Mouse (Mus musculus) embryo, embryonic 10 days (tissue): ENCODE results near the gene Agmo.
A peak's percentile ranks its signal among the peaks of the same experiment; 100 is the strongest.

ENCODE experiments used
- DNase-seq: peaks from one replicate; pipeline ENCODE4 v3.0.0-alpha.2; 2015; ENCODE audit warnings: low spot score

Agmo gene

DNA sequence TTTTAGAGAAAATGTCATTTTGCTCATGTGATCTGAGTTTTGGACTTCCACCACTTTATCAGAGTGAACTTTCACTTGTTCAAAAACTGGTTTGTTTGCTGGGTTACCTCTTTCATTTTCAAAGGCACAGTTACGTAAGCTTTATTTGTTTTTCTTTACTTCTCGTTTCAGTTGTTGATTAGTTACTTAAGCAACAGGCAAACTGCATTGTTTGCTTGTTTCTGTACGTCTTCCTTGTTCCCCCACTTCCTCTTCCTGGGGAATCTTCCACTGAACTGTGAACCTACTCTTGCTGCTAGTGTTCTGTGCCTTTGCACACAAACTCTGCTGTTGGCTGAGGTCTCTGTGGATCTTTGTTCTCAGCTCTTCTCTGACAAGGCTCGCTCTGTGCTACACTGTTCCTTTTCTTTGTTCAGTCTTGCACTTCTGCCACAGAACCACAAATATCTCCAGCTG is at the start of gene Agmo:
Gene Agmo (plus strand): TSS at position 76 of the 456 bp plus-strand sequence.
- no peak for DNase-seq

DNA sequence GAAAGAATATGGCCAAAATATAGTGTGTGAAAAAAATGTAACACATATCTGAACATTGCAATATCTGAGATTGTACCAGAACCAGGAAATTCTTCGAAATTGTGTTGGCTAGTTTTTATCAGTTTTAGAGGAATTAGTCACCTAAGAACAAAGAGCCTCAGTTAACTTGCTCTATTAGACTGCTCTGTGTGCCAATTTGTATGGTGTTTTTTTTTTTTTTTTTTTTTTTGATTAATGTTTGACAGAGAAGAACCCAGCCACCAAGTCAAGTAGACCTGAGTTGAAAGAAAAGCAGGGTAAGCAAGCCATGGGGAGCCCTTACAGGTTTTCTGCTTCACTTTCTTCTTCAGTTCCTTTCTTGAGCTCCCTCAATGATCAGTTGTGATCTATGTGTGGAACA is 10.3 kb upstream of the Agmo start:
- no peak for DNase-seq

DNA sequence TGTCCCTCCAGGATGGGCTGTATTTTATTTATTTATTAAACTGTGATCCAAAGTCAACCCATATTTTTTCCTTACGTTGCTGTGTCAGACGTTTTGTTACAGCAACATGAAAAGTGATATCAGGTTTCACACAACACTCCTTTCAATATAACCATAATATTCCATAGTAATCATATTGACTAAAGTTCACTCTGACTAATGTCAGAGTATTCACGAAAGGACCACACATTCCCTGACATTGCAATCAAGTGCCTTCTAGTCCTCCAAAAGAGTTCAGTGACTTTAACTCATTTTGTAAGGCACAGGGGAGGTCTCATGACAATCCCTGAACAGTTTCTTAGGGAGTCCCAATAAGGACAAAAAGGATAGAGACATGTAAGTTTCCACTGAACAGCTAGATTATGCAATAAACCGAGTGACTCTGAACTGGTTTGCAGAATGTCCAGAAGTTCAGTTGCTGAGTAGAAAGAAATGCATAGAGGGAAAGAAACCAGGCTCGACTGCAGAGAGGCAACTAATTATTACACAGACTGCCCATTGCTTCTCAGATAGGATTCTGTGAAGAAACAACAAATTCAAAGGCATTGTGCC is 371 bp upstream of the Agmo start:
- no peak for DNase-seq

DNA sequence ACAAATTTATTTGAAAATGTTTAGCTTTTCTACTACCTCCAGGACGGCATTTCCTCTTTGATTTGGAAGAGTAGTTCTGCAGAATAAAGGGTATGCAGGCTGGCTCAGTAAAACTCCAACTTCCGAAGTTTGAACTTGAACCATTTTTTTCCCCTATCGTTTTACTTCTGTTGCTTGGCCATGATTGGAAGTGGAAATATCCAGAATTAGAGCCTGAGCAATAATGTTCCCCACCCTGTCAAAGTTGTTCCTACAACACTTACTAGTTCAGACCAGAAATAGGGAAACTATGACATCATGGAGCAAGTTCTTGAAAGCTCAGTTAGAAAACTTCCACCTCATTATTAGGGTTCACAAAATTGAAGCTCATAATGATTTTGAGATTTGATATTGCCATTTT is 1.0 kb downstream of the Agmo start:
- DNase-seq: no peak

DNA sequence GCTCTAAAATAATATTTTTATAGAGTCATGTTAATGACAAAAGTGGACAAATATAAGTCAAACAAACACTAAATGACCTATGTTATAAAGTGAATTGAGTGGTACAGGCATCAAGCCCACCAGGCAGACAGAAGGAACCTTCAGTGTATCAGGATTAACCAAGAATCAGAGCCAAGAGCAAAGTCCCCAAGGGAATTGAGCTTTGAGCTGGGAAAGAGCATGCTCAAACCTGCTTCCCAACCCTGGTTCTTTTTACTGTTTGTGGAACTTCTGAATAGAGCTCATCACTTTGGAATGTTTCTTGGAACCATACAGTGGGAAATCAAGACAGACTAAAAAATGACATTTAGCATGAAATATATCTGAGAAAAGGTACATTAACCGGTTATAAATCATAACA is 3.4 kb downstream of the Agmo start:
- no peak for DNase-seq

DNA sequence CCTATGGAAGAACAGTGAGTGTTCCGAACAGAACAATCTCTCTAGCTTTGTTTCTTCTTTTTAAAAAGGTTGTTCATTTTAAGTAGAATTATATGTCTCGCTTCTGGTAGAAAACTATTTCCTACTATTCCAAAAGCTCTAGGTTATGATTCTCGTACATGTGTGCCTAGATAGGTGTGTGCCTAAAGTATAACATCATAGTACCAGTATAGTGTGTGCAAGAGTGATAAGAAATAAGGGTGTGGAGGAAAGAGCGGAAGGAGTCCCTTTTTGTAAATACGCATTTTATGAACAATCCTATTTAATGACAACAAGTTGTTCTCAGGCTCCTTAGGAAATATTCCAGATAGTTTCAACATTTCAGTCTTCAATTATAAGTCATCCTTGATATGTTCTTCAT is 10.2 kb downstream of the Agmo start:
- no peak for DNase-seq

DNA sequence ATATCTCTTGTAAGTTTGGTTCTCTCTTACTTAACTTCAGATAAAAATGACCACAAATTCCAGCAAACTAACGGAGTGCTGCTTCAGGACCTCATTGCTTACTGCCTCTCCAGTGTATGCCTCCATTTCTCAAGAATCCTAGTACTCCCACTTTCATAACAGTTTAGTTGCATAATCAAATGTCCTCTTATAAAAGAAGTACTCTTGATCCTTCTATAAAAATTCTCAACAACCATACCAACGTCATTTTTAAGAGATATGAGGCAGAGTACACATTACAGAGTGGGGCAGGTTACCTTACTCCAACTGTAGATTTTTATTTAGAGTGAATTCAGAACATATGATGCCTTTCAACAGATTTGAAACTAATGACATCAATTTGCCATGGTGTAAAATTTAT is 15.7 kb downstream of the Agmo start:
- no peak for DNase-seq

DNA sequence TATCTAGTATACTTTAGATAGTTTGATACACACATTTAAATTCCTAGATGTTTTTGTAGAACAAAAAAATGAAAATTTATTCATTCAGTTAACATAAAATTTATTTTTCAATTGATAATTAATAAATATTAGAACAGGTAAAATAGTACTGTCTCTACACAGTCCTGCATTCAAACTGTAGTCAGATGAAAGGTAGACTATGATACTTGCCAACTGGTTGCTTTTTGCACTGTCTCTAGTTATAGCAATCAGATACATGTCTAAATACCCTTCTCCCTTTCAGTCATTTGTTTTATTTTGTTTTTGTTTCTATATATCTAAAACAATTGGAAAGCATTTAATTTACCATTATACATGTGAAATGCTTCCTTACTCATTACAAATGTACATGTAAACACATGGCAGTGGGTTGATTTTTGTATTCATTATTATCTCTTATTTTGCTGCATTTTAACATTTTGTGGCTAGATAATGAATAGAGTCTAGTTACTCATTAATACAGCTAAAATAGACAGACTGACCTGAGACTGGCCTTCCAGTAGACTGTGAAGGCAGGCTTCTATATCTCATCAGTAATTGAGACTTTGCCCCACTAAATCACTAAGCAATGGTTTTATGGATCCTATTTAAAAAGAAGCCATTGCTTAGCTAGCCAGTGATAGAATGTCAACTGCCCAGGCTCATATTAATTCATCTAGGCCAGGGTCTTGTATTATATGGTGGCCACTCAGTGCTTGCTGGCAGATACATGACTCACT is 18.5 kb downstream of the Agmo start:
- no peak for DNase-seq

DNA sequence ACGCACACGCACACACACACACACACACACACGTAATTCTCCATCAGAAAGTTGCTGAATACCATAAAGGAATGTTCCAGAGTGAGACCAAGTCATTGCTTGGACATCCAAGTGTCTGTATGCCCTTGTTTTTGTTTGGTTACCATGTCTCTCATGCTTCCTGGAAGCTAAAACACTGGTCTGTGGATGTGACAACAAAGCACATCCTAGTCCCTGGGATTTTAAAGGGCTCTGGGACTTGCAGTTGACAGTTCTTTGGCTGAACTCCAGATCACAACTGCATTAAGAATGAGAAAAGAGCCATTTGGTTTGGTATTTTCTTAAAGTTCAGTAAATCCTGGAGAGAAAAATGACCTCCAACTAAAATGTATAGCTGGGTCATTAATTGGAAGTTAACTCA is 22.2 kb downstream of the Agmo start:
- DNase-seq: no peak

DNA sequence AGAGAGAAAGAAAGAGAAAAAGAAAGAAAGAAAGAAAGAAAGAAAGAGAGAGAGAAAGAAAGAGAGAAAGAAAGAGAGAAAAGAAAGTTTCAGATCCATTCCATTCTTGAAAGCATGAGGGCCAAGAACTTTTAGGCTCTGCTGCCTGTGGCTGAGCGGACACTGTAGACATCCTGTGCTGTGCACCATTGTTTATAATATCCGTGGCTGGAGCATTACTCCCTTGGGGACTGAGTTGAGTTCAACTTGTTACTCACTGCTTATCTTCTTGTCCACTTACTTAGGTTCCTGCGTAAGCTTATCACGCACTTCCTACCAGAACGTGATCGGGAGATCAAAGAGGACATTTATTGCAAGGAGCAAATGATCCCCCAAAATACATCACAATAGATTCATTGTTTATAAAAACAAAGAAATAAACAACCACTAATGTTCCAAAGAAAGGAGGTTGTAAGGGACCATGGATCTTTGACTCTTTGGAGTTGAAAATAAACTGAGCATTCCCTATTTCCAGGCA is 27.3 kb downstream of the Agmo start:
- DNase-seq: peak; percentile 27

DNA sequence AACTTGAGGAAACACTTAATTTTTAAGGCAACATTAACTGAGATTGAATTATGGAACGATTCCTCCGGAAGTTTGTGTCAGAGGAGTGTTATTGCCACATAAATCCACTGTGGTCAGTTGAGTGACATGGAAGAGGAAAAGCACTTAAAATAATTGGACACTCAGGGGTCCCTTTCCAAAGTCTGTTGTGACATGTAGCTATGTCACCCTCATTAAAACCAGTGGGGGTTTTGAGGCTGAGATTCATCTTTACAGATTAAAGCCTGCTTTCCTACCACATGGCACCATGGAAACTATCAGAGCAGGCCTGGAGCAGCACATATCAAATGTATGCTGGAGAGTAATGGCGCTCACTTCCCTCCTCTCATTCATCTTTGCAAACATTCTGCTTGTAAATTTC is 31.2 kb downstream of the Agmo start:
- DNase-seq: no peak

DNA sequence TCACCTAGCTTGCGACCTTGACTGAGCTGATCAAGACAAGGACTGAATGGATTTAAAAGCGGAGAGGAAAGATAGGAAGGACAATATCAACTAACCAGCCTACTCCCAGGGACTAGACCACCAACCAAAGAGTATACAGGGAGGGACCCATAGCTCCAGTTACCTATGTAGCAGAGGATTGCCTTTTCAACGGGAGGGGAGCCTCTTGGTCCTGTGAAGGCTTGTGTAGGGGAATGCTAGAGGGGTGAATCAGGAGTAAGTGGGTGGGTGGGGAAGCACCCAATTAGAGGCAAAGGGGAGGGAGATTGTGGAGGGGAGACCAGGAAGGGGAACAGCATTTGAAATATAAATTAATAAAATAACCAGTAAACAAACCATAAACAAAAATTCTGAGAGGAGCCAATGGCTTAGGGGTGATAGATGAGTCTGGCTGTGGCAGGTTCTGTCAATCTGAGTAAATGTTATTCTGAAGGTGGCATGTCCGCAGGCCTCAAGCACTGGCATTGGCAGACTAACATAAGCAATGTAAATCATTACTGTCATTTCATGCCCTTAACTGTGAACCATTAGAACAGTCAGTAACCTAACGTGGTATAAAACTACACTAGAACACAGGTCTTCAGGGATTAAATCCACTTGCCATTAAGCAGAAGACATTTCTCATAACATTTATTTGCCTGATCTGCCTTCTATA is 32.7 kb downstream of the Agmo start:
- DNase-seq: no peak

DNA sequence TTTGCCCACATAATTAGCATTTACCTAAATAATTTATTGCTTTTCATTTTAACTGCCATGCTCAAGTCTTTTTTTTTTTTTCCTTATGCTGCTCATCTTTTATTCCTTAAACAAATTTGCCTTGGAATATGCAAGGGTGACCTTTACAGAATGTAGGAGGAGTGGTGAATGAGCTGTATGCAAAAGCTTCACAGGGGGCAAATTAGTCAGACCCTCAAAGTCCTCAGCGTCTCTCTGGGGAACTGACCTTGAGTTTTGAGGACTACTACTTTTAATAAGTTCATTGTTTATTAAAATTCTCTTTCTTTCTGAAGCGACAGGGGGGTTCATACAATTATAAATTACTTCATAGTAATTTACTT is 33.2 kb downstream of the Agmo start:
- DNase-seq: no peak

DNA sequence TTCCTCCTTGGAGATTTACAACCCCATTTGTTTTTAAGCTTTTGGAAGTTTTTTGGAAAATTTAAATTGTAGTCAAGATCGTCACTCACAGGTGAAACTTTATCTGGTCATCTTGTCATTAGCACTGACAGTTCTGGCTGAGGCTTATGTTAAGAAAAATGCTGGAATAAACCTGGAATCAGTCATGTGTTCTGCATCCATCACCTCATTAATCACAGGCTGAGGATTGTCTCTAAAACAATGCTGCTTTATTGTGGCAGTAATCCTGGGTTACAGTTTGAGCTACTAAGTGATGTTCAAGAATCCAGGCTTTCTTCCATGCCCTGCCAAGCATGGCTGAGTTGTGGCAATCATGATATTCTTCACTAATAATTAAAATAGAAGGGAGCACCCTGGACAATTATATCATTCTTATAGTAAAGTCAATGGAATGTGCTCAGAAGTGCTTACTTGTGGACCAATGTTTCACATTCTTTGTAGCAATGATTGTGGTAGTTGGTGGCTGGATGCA is 65.6 kb downstream of the Agmo start:
- peak; percentile 11 for DNase-seq

DNA sequence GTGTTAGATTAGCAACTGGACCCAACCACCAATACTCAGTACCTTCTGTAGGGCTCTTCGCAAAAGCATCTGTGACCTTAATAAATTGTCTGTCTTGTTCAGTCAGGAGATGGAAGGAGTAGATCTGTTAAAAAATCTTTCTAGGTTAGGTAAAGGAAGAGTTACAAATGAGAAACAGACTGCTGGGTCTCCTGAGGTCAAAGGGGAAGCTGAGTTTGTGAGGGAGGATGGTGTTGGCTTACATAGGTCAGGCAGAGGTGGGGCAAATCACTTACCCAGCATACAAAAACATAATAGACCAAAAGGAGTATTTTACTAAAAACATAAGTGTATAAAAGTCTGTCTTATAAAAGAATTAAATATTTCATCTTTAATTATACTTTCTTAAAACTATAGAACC is 69.3 kb downstream of the Agmo start:
- peak; percentile 77 for DNase-seq

DNA sequence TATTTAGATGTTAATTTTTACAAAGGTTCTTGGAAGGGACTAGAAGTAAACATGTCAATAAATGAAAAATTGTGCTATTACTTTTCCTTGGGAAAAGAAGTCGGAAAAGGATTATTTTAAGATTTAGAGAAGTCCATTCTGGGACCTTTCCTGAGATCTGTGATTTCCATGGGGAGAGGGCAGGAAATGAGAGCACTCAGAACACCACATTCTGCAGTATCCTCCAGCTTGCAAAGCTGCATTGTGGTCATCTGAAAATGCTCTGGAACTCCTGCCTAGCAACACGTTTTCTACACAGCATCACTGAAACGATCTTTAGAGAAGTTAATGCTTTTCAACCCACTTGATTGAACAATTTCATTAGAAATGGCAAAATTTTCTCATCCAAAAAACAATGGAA is 81.4 kb downstream of the Agmo start:
- no peak for DNase-seq

DNA sequence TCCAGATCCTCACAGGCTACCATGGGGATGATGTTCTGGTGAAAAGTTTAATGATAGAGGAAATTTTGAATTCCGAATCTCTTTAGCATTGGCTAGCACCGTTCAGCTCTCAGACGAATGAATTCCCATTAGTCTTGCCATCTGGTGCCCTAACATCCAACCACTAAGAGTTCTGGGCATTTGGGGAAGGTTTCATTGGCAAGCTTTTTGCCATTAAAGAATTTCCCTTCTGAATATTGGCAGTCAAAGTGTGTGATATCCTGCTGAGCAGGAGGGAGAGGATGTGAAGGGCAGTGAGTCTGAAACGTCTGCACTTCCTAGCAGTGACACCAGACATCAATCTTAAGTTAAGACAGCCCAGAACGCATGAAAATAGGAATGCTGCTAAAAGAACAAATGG is 93.5 kb downstream of the Agmo start:
- no peak for DNase-seq

DNA sequence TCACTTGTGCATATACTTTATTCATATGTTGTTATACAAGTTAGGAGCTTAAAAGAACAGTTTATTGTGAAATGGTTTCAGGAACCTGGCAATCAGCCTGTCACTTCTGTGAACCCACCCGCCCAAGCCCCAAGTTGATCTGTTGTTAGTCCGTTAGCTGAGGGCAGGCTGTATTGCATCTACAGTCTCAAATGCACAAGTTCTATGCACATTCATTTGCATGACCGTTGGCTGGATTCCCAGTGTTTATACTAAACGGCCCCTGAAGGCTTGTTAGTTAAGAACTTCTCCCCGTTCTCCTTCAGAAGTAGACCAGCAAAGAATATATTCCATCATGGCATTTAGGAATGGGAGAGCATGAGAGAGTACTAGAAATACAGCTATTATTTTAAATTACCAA is 102.8 kb downstream of the Agmo start:
- no peak for DNase-seq

DNA sequence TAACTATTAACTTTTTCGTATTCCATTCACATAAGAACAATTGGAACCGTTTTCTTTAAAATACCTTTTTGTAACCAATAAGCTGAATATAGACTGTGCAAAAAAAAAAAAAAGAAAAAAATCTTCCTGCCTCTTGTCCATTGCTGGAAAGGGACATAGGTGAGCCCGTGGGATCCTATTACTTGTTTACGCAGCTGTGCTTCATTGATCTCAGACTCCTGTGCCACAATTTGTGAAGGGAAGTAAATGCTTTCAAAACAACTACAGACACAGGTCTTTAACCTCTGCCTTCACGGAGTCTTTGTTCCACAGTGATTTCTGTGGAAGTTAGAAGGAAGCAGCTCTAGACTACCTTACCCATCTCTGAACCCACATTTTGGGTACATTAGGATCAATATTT is 104.3 kb downstream of the Agmo start:
- peak; percentile 70 for DNase-seq

DNA sequence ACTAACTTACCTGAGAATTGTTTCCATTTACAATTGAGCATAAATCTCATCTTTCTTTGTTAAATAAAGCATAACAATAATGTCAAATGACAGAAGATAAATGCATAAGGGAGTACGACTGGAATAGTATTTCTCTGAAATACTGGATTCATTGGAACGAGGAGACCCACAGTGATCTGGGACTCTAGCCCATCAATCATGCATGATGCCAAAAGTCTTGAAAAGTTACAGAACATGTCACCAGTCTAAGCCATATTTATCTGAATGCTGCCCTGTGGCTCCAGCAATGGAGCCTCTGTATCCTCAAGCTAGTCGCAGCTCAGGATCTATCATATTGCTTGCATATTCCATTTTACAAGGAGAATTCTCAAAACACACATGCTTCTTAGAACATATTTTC is 150.9 kb downstream of the Agmo start:
- DNase-seq: no peak

DNA sequence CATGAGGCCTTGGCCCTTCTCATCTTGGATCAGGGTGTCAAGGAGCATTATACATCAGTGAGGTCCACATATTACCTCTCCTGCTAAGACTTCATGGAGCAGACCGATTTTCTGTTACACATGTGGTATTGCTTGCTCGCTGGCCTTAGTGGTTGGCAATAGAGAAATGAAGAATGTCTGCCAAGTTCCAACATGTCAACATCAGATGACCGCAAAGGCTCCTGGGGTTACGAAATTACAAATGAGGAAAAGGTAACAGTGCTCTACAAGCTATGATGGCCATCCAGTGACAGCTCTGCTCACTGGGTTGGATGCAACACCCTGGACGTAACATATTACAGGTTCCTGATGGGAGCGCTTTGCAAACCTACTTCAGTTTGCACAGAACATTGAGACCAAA is 161.1 kb downstream of the Agmo start:
- DNase-seq: no peak

DNA sequence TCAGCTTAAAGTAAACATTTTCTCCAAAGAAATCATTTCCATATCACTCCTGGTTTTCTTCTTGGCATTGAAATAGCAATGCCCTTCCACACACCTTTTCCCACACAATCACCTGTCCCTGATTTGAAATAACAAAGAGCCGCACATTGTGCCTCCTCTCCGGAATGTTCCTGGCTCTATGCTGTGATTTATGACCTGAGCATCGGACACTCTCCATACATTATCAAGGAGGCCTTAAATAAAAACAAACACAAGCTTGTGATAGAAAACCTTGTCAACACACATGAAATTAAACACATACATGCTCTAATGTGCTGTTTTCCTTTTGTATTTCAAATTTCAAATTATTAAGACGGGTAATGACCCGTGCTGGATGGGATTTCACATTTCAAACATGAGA is 184.9 kb downstream of the Agmo start:
- no peak for DNase-seq

DNA sequence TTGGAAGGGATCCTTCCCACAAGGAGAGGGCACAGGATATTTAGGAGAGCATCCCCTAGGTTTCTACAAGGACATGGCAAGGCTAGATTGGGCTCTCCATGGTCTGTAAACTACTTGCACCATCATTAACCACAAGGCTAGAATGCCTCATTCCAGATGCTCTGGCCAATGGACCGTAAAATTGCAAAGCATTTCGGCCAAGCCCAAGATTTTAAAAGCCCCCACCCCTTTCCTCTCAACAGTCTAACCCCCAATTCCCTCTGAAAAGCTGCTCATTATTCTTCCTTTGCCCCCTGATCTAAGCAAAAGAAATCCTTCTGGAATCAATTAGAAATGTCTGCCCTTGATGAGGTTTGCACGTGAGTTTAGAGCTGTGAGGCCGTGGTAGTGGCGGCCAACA is 185.3 kb downstream of the Agmo start:
- peak; percentile 56 for DNase-seq
